Mouse (Mus musculus): ENCODE data around the gene Igsf11. TPM values are rescaled to one million over a fixed set of nuclear protein-coding genes. Genes with fewer than 3 reads are reported as not detected.

Gene Igsf11
- polyA plus RNA-seq, 1 experiment from 2014 or later, result 0.66 TPM

- ATAC-seq (ENCODE audit: insufficient number of reproducible peaks, insufficient read depth, low FRiP score, low TSS enrichment, low read depth), result no peak
- peaks cover 9% of the 10 kb centered on the region for H3K4me1 ChIP-seq
- H3K27me3 ChIP-seq, result no peaks in the 10 kb centered on the region
- H3K27ac ChIP-seq, result no peak overlapping the region
- no peak overlapping the region for H3K4me3 ChIP-seq
- 59% methylated on average over 2 of the region's 2 CpGs for WGBS
- no peak overlapping the region for H3K4me2 ChIP-seq
- no peak overlapping the region for H3K9ac ChIP-seq
- no peaks in the 10 kb centered on the region for H3K36me3 ChIP-seq
- no peaks in the 10 kb centered on the region for H3K9me3 ChIP-seq
Measured at GRCm38 (mm10) chr16:38986410-38986809, 93.9 kb downstream of the Igsf11 start.

GRCm38 (mm10) chr16:38993711-38994110 is 101.2 kb downstream of the Igsf11 start:
- H3K4me3 ChIP-seq, result no peak overlapping the region
- H3K9ac ChIP-seq, result no peak overlapping the region
- no peaks in the 10 kb centered on the region for H3K9me3 ChIP-seq
- no peaks in the 10 kb centered on the region for H3K27me3 ChIP-seq
- H3K36me3 ChIP-seq, result no peaks in the 10 kb centered on the region
- 79% methylated on average over 7 of the region's 7 CpGs for WGBS
- no peaks in the 10 kb centered on the region for H3K4me1 ChIP-seq
- ATAC-seq (ENCODE audit: insufficient number of reproducible peaks, insufficient read depth, low FRiP score, low TSS enrichment, low read depth), result no peak
- H3K4me2 ChIP-seq, result no peak overlapping the region
- no peak overlapping the region for H3K27ac ChIP-seq

- Histone ChIP-seq H3K4me3 (no peak overlapping the region), H3K4me2 (no peak overlapping the region), H3K36me3 (no peaks in the 10 kb centered on the region), H3K9me3 (no peaks in the 10 kb centered on the region), H3K27me3 (no peaks in the 10 kb centered on the region), H3K9ac (no peak overlapping the region), H3K27ac (no peak overlapping the region), H3K4me1 (no peaks in the 10 kb centered on the region)
- ATAC-seq (ENCODE audit: insufficient number of reproducible peaks, insufficient read depth, low FRiP score, low TSS enrichment, low read depth), result no peak
- WGBS, result 75% methylated on average over 6 of the region's 6 CpGs
Measured at GRCm38 (mm10) chr16:38998496-38999258, 106.2 kb downstream of the Igsf11 start.

DNA sequence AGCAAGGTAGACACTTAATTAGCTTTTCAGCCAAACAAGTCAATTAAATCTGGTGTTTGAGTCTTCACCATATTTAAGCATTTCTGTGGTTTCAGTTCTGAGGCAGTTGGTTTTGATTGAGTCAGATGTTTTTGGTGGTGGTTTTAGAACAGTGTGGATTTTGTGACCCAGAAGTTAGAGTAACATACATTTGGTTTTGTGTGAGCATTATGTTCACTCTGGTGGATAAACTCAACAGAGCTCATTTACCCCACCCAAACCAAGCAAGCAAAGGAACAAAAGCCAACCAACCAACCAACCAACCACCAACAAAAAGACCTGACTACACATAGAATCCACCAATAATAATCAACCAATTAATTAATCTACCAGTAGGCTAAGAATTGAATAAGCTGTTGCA is 106.8 kb downstream of the Igsf11 start:
- no peaks in the 10 kb centered on the region for H3K9me3 ChIP-seq
- H3K27ac ChIP-seq, result no peak overlapping the region
- no peak overlapping the region for H3K9ac ChIP-seq
- H3K36me3 ChIP-seq, result no peaks in the 10 kb centered on the region
- H3K4me1 ChIP-seq, result no peaks in the 10 kb centered on the region
- no peak for ATAC-seq (ENCODE audit: insufficient number of reproducible peaks, insufficient read depth, low FRiP score, low TSS enrichment, low read depth)
- no peaks in the 10 kb centered on the region for H3K27me3 ChIP-seq
- no peak overlapping the region for H3K4me3 ChIP-seq
- H3K4me2 ChIP-seq, result no peak overlapping the region

- Histone ChIP-seq H3K4me2 (no peak overlapping the region), H3K9me3 (no peaks in the 10 kb centered on the region), H3K27me3 (no peaks in the 10 kb centered on the region), H3K9ac (no peak overlapping the region), H3K4me3 (no peak overlapping the region), H3K27ac (no peak overlapping the region), H3K36me3 (no peaks in the 10 kb centered on the region), H3K4me1 (no peaks in the 10 kb centered on the region)
- 83% methylated on average over 7 of the region's 7 CpGs for WGBS
- ATAC-seq (ENCODE audit: insufficient number of reproducible peaks, insufficient read depth, low FRiP score, low TSS enrichment, low read depth), result no peak
Measured at GRCm38 (mm10) chr16:39006978-39007377, 114.5 kb downstream of the Igsf11 start.

- 69% methylated on average over 2 of the region's 2 CpGs for WGBS
- ATAC-seq (ENCODE audit: insufficient number of reproducible peaks, insufficient read depth, low FRiP score, low TSS enrichment, low read depth), result no peak
- H3K36me3 ChIP-seq, result no peaks in the 10 kb centered on the region
Measured at GRCm38 (mm10) chr16:39019449-39019848, 127.0 kb downstream of the Igsf11 start.

DNA sequence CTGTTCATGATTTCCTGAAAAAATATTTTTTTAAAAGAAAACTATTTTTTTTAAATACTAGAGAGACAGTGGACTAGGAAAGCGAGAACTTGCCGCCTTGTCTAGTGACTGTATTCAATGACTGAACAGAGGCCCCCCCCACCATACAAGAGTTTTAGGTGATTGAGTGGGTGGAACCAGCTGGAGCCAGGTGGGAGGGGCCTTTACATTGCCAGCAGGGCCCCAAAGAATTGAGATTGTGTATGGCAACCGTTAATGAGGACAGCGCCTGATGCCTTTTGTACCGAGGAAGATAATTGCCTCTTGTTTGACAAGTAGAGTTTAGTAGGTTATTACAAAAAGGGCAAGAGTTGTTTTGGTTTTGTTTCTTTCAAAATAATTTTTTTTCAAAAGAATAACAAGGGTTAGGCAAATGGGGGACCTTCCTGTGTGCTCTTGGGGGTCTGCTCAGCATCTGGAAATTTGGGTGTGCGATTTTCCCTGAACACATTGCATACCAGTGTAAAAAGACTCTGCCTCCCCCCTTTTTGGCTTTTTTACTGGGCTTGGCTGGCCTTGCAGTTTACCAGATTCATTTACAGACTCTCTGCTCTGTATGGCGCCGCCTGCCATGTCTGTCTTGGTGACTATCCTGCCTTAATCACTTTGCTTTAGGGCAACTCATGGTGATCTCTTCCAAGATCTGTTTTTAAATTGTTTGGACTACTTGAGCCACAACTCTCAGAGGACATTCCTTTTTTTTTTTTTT is 133.7 kb downstream of the Igsf11 start:
- H3K4me3 ChIP-seq, result no peak overlapping the region
- H3K4me1 ChIP-seq, result no peaks in the 10 kb centered on the region
- no peak overlapping the region for H3K27ac ChIP-seq
- no peaks in the 10 kb centered on the region for H3K9me3 ChIP-seq
- no peak for ATAC-seq (ENCODE audit: insufficient number of reproducible peaks, insufficient read depth, low FRiP score, low TSS enrichment, low read depth)
- H3K27me3 ChIP-seq, result no peaks in the 10 kb centered on the region
- WGBS, result 59% methylated on average over 8 of the region's 8 CpGs
- H3K4me2 ChIP-seq, result no peak overlapping the region
- no peak overlapping the region for H3K9ac ChIP-seq
- H3K36me3 ChIP-seq, result no peaks in the 10 kb centered on the region

More at GRCm38 (mm10) chr16:39019449-39019848, 127.0 kb downstream of the Igsf11 start:
- Histone ChIP-seq H3K9ac (no peak overlapping the region), H3K27ac (no peak overlapping the region), H3K9me3 (no peaks in the 10 kb centered on the region), H3K4me1 (no peaks in the 10 kb centered on the region), H3K4me3 (no peak overlapping the region), H3K27me3 (no peaks in the 10 kb centered on the region), H3K4me2 (no peak overlapping the region)

DNA sequence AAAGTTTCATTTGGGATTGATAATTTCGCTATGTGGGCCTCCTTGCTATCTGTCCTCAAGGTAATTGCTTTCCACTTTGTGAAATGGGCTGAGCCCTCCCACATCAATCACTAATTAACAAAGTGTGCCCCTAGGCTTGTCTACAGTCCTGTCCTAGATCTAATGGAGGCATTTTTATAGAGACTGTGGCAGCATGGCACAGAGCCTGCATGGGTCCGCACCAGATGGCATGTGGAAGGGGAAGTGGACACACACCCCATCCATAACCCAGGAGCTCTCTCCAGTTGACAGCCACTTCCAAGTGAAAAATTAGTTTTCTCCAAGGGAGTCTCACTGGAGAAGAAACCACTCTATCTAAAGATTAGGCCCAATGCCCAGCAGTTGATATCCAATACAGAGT is 138.9 kb downstream of the Igsf11 start:
- Histone ChIP-seq H3K9ac (no peak overlapping the region), H3K27me3 (no peaks in the 10 kb centered on the region), H3K36me3 (no peaks in the 10 kb centered on the region), H3K4me1 (no peaks in the 10 kb centered on the region), H3K27ac (no peak overlapping the region), H3K4me3 (no peak overlapping the region), H3K4me2 (no peak overlapping the region), H3K9me3 (no peaks in the 10 kb centered on the region)
- ATAC-seq (ENCODE audit: insufficient number of reproducible peaks, insufficient read depth, low FRiP score, low TSS enrichment, low read depth), result no peak
- WGBS, result 72% methylated on average over 2 of the region's 2 CpGs

- WGBS, result 53% methylated on average over 4 of the region's 4 CpGs
- H3K27ac ChIP-seq, result no peak overlapping the region
- no peaks in the 10 kb centered on the region for H3K36me3 ChIP-seq
- no peak for ATAC-seq (ENCODE audit: insufficient number of reproducible peaks, insufficient read depth, low FRiP score, low TSS enrichment, low read depth)
- H3K9ac ChIP-seq, result no peak overlapping the region
- no peaks in the 10 kb centered on the region for H3K9me3 ChIP-seq
- H3K4me3 ChIP-seq, result no peak overlapping the region
- no peaks in the 10 kb centered on the region for H3K27me3 ChIP-seq
- no peak overlapping the region for H3K4me2 ChIP-seq
- H3K4me1 ChIP-seq, result no peaks in the 10 kb centered on the region
Measured at GRCm38 (mm10) chr16:39037257-39037656, 144.8 kb downstream of the Igsf11 start.

DNA sequence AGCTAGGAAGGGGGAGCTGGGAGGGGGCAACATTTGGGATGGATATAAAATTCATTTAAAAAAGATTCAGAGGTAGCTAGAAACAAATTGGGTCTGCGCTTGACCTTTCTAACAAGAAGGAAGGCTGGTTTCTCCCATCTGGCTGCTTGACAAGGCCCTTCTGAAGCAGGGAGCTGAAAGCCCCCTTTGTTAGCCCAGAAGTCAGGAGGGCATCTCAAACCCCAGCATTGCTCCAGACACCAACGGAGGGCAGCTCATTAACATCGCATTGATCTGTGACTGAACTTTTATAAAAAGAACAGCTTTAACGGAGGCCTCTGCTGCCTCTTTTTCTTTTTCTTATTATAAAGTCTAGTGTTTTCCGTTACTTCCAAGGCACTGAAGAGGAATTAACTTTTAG is 151.9 kb downstream of the Igsf11 start:
- no peak overlapping the region for H3K4me3 ChIP-seq
- ATAC-seq (ENCODE audit: insufficient number of reproducible peaks, insufficient read depth, low FRiP score, low TSS enrichment, low read depth), result no peak
- 31% methylated on average over 5 of the region's 5 CpGs for WGBS

GRCm38 (mm10) chr16:39048889-39049288 is 156.4 kb downstream of the Igsf11 start:
- Histone ChIP-seq H3K36me3 (no peaks in the 10 kb centered on the region), H3K4me3 (no peak overlapping the region), H3K27me3 (peaks cover 7% of the 10 kb centered on the region; the same call in 1 of the 2 replicates), H3K4me2 (no peak overlapping the region), H3K9ac (no peak overlapping the region), H3K27ac (no peak overlapping the region), H3K9me3 (no peaks in the 10 kb centered on the region), H3K4me1 (no peaks in the 10 kb centered on the region)
- 2% methylated on average over 4 of the region's 4 CpGs for WGBS
- peak; percentile 71; the same call in 1 of the 2 replicates for ATAC-seq (ENCODE audit: insufficient number of reproducible peaks, insufficient read depth, low FRiP score, low TSS enrichment, low read depth)

More for the DNA sequence above, 151.9 kb downstream of the Igsf11 start:
- Histone ChIP-seq H3K4me1 (no peaks in the 10 kb centered on the region), H3K36me3 (no peaks in the 10 kb centered on the region), H3K4me2 (no peak overlapping the region), H3K27ac (no peak overlapping the region), H3K9me3 (no peaks in the 10 kb centered on the region), H3K9ac (no peak overlapping the region), H3K27me3 (no peaks in the 10 kb centered on the region)

- Histone ChIP-seq H3K4me1 (0 out of 2 replicates have a peak, but pooled peaks cover 5% of the 10 kb centered on the region), H3K4me2 (no peak overlapping the region), H3K27me3 (peaks cover 10% of the 10 kb centered on the region; the same call in 1 of the 2 replicates), H3K4me3 (no peak overlapping the region), H3K27ac (no peak overlapping the region), H3K9ac (no peak overlapping the region), H3K36me3 (no peaks in the 10 kb centered on the region), H3K9me3 (no peaks in the 10 kb centered on the region)
- ATAC-seq (ENCODE audit: insufficient number of reproducible peaks, insufficient read depth, low FRiP score, low TSS enrichment, low read depth), result no peak
- WGBS, result 0% methylated on average over 2 of the region's 2 CpGs
Measured at GRCm38 (mm10) chr16:39052971-39053370, 160.5 kb downstream of the Igsf11 start.
